13 mouse cellular contexts compared by ENCODE assay signal in the genomic region with DNA sequence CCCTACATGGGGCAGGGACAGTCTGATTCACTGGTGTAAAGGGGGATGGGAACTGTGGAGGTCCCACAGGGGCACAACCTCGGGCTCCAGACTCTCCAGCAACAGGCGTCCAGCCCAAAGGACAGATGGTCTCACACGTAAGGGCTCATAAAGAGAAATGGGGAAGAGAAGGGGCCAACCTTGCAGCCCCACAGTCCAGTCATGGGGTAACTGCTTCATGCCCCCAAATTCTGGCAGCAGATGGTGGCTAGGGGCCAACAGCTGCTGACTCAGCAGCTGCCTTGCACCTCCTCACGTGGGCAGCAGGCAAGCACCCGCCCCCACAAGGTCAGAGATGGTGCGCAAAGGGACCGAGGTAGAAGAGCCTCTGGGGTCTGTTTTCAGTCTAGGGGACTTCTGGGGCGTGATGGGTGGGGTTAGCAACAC. TPM values are rescaled to one million over a fixed set of nuclear protein-coding genes. Genes with fewer than 3 reads are reported as not detected.
DNase-seq lines count a peak whose midpoint lies in the region; ATAC-seq and TF ChIP-seq lines count a peak whose summit lies in the region.
"Had no signal": no experiment of that assay in that cellular context is flagged by ENCODE, and none has a peak within 500 bp of the region (broad histone marks: within the 10 kb centered on the region; RNA-seq: fewer than 3 reads in every experiment).

No protein-coding gene starts in this region.

- no peak overlapping the region for H3K9ac ChIP-seq in hindbrain, postnatal 0 days (replicated peaks; ENCODE audit: low read length)
- H3K9ac ChIP-seq in hindbrain, embryonic 12.5 days: no peak overlapping the region
- H3K9ac ChIP-seq in neural tube, embryonic 13.5 days: 0 out of 2 replicates have a peak overlapping the region, but pooled peaks have one; percentile 86
- no peak overlapping the region for H3K9ac ChIP-seq in neural tube, embryonic 15.5 days (replicated peaks)
- H3K9ac ChIP-seq: embryonic facial prominence, embryonic 12.5 days; forebrain, embryonic 15.5 days had no signal

- DNase-seq in hindbrain, postnatal 0 days (ENCODE audit: low spot score): no peak
- DNase-seq in adrenal gland, postnatal 25 days: peak; percentile 86
- peak; percentile 54 for DNase-seq in cerebellum, postnatal 36 days
- DNase-seq in urinary bladder, postnatal 36 days (ENCODE audit: low spot score in 2 of 2): no peak
- no peak for DNase-seq in embryo, embryonic 10.5 days (ENCODE audit: low spot score)
- DNase-seq: lung, adult 2 months; thymus, adult 2 months had no signal

- no peak for TF ChIP-seq CTCF in hindbrain, postnatal 0 days (IDR thresholded peaks at IDR 0.05; ENCODE audit: low read depth)

- 71% methylated on average over 8 of the region's 8 CpGs for WGBS in hindbrain, postnatal 0 days
- 82% methylated on average over 8 of the region's 8 CpGs for WGBS in hindbrain, embryonic 12.5 days
- 86% methylated on average over 8 of the region's 8 CpGs for WGBS in neural tube, embryonic 13.5 days
- 85% methylated on average over 8 of the region's 8 CpGs for WGBS in neural tube, embryonic 15.5 days

- no peaks in the 10 kb centered on the region for H3K27me3 ChIP-seq in hindbrain, postnatal 0 days (ENCODE audit: insufficient read depth, low read length)
- H3K27me3 ChIP-seq in hindbrain, embryonic 12.5 days: no peaks in the 10 kb centered on the region; the same call in 1 of the 2 replicates
- no peaks in the 10 kb centered on the region for H3K27me3 ChIP-seq in neural tube, embryonic 13.5 days
- H3K27me3 ChIP-seq in neural tube, embryonic 15.5 days (replicated peaks): no peaks in the 10 kb centered on the region
- H3K27me3 ChIP-seq: embryonic facial prominence, embryonic 12.5 days; forebrain, embryonic 15.5 days had no signal

- no peak for ATAC-seq in hindbrain, postnatal 0 days
- ATAC-seq in hindbrain, embryonic 12.5 days (ENCODE audit: low FRiP score): no peak
- no peak for ATAC-seq in neural tube, embryonic 13.5 days (ENCODE audit: low read depth)
- ATAC-seq in neural tube, embryonic 15.5 days (ENCODE audit: low FRiP score): no peak
- ATAC-seq: forebrain, embryonic 15.5 days; midbrain, embryonic 16.5 days had no signal

- no peak overlapping the region for H3K4me2 ChIP-seq in hindbrain, postnatal 0 days (ENCODE audit: low read depth, low read length)
- no peak overlapping the region for H3K4me2 ChIP-seq in hindbrain, embryonic 12.5 days (replicated peaks)
- H3K4me2 ChIP-seq in neural tube, embryonic 13.5 days: no peak overlapping the region
- H3K4me2 ChIP-seq in neural tube, embryonic 15.5 days: no peak overlapping the region
- H3K4me2 ChIP-seq: embryonic facial prominence, embryonic 12.5 days had no signal

- H3K36me3 ChIP-seq in hindbrain, postnatal 0 days (ENCODE audit: insufficient read depth, low read length): peaks cover 16% of the 10 kb centered on the region; the same call in 1 of the 2 replicates
- H3K36me3 ChIP-seq in hindbrain, embryonic 12.5 days: peaks cover 37% of the 10 kb centered on the region
- H3K36me3 ChIP-seq in neural tube, embryonic 13.5 days: peaks cover 45% of the 10 kb centered on the region
- H3K36me3 ChIP-seq in neural tube, embryonic 15.5 days: peaks cover 42% of the 10 kb centered on the region

- no peak overlapping the region for H3K4me3 ChIP-seq in hindbrain, postnatal 0 days (ENCODE audit: low read length)
- H3K4me3 ChIP-seq in hindbrain, embryonic 12.5 days: no peak overlapping the region; the same call in 1 of the 2 replicates
- H3K4me3 ChIP-seq in neural tube, embryonic 13.5 days: no peak overlapping the region
- no peak overlapping the region for H3K4me3 ChIP-seq in neural tube, embryonic 15.5 days (replicated peaks)
- H3K4me3 ChIP-seq: embryonic facial prominence, embryonic 12.5 days; forebrain, embryonic 15.5 days had no signal

- no peaks in the 10 kb centered on the region for H3K9me3 ChIP-seq in hindbrain, postnatal 0 days (ENCODE audit: low read length)
- H3K9me3 ChIP-seq in hindbrain, embryonic 12.5 days (replicated peaks): no peaks in the 10 kb centered on the region
- no peaks in the 10 kb centered on the region for H3K9me3 ChIP-seq in neural tube, embryonic 13.5 days
- H3K9me3 ChIP-seq in neural tube, embryonic 15.5 days (replicated peaks): no peaks in the 10 kb centered on the region
- H3K9me3 ChIP-seq: embryonic facial prominence, embryonic 12.5 days; forebrain, embryonic 15.5 days had no signal

- H3K4me1 ChIP-seq in hindbrain, postnatal 0 days (ENCODE audit: insufficient read depth, low read length): peaks cover 27% of the 10 kb centered on the region
- peaks cover 64% of the 10 kb centered on the region for H3K4me1 ChIP-seq in hindbrain, embryonic 12.5 days
- peaks cover 73% of the 10 kb centered on the region for H3K4me1 ChIP-seq in neural tube, embryonic 13.5 days (replicated peaks)
- H3K4me1 ChIP-seq in neural tube, embryonic 15.5 days: peaks cover 72% of the 10 kb centered on the region

- peak overlapping the region; percentile 52; the same call in 1 of the 2 replicates for H3K27ac ChIP-seq in hindbrain, postnatal 0 days
- H3K27ac ChIP-seq in hindbrain, embryonic 12.5 days: no peak overlapping the region
- no peak overlapping the region for H3K27ac ChIP-seq in neural tube, embryonic 13.5 days (replicated peaks)
- no peak overlapping the region for H3K27ac ChIP-seq in neural tube, embryonic 15.5 days (replicated peaks)
- H3K27ac ChIP-seq: embryonic facial prominence, embryonic 12.5 days; forebrain, embryonic 15.5 days had no signal

RNA-seq across cellular contexts. Expression of gene Cend1, which starts 2.9 kb away (rescaled TPM):
- total RNA-seq in hindbrain, postnatal 0 days (2014; rRNA removed): 208 and 246 TPM in 2 replicates
- polyA plus RNA-seq in hindbrain, postnatal 0 days (2015; fragmentation: Nextera tagmentation; extraction: Ambion mirVana): 219 and 255 TPM in 2 replicates
- 27.9 and 30.9 TPM in 2 replicates for polyA plus RNA-seq in hindbrain, embryonic 12.5 days (2016; fragmentation: Nextera tagmentation; extraction: Ambion mirVana)
- polyA plus RNA-seq in neural tube, embryonic 13.5 days (2015; fragmentation: Nextera tagmentation; extraction: Ambion mirVana): 94.3 and 111 TPM in 2 replicates
- polyA plus RNA-seq in neural tube, embryonic 15.5 days (2015; fragmentation: Nextera tagmentation; extraction: Ambion mirVana): 185 and 208 TPM in 2 replicates
- total RNA-seq in adrenal gland, postnatal 25 days (2021): 0.57 and 1.3 TPM in 2 replicates

RNA-seq across cellular contexts. Expression of gene Slc25a22, which starts 5.5 kb away (rescaled TPM):
- 126 and 138 TPM in 2 replicates for total RNA-seq in hindbrain, postnatal 0 days (2014; rRNA removed)
- 79.9 and 87.3 TPM in 2 replicates for polyA plus RNA-seq in hindbrain, postnatal 0 days (2015; fragmentation: Nextera tagmentation; extraction: Ambion mirVana)
- 54.8 and 62.1 TPM in 2 replicates for polyA plus RNA-seq in hindbrain, embryonic 12.5 days (2016; fragmentation: Nextera tagmentation; extraction: Ambion mirVana)
- 59.6 and 66.7 TPM in 2 replicates for polyA plus RNA-seq in neural tube, embryonic 13.5 days (2015; fragmentation: Nextera tagmentation; extraction: Ambion mirVana)
- 76.7 and 88.8 TPM in 2 replicates for polyA plus RNA-seq in neural tube, embryonic 15.5 days (2015; fragmentation: Nextera tagmentation; extraction: Ambion mirVana)
- 95.6 and 102 TPM in 2 replicates for total RNA-seq in adrenal gland, postnatal 25 days (2021)

RNA-seq across cellular contexts. Expression of gene Pidd1, which starts 11.6 kb away (rescaled TPM):
- total RNA-seq in hindbrain, postnatal 0 days (2014; rRNA removed): 3.6 and 4.6 TPM in 2 replicates
- 2.4 and 2.5 TPM in 2 replicates for polyA plus RNA-seq in hindbrain, postnatal 0 days (2015; fragmentation: Nextera tagmentation; extraction: Ambion mirVana)
- 10.8 and 11.6 TPM in 2 replicates for polyA plus RNA-seq in hindbrain, embryonic 12.5 days (2016; fragmentation: Nextera tagmentation; extraction: Ambion mirVana)
- 3.8 and 3.9 TPM in 2 replicates for polyA plus RNA-seq in neural tube, embryonic 13.5 days (2015; fragmentation: Nextera tagmentation; extraction: Ambion mirVana)
- 2.7 and 5.0 TPM in 2 replicates for polyA plus RNA-seq in neural tube, embryonic 15.5 days (2015; fragmentation: Nextera tagmentation; extraction: Ambion mirVana)
- 3.0 and 3.3 TPM in 2 replicates for total RNA-seq in adrenal gland, postnatal 25 days (2021)

RNA-seq across cellular contexts. Expression of gene Rplp2, which starts 15.0 kb away (rescaled TPM):
- 179 and 249 TPM in 2 replicates for total RNA-seq in hindbrain, postnatal 0 days (2014; rRNA removed)
- 839 and 863 TPM in 2 replicates for polyA plus RNA-seq in hindbrain, postnatal 0 days (2015; fragmentation: Nextera tagmentation; extraction: Ambion mirVana)
- 801 and 888 TPM in 2 replicates for polyA plus RNA-seq in hindbrain, embryonic 12.5 days (2016; fragmentation: Nextera tagmentation; extraction: Ambion mirVana)
- 769 and 771 TPM in 2 replicates for polyA plus RNA-seq in neural tube, embryonic 13.5 days (2015; fragmentation: Nextera tagmentation; extraction: Ambion mirVana)
- 743 and 829 TPM in 2 replicates for polyA plus RNA-seq in neural tube, embryonic 15.5 days (2015; fragmentation: Nextera tagmentation; extraction: Ambion mirVana)
- 917 and 919 TPM in 2 replicates for total RNA-seq in adrenal gland, postnatal 25 days (2021)

RNA-seq across cellular contexts. Expression of gene Gatd1, which starts 18.3 kb away (rescaled TPM):
- total RNA-seq in hindbrain, postnatal 0 days (2014; rRNA removed): 61.2 and 74.4 TPM in 2 replicates
- polyA plus RNA-seq in hindbrain, postnatal 0 days (2015; fragmentation: Nextera tagmentation; extraction: Ambion mirVana): 46.9 and 49.4 TPM in 2 replicates
- polyA plus RNA-seq in hindbrain, embryonic 12.5 days (2016; fragmentation: Nextera tagmentation; extraction: Ambion mirVana): 52.2 and 54.1 TPM in 2 replicates
- polyA plus RNA-seq in neural tube, embryonic 13.5 days (2015; fragmentation: Nextera tagmentation; extraction: Ambion mirVana): 47.0 and 51.4 TPM in 2 replicates
- polyA plus RNA-seq in neural tube, embryonic 15.5 days (2015; fragmentation: Nextera tagmentation; extraction: Ambion mirVana): 49.3 and 50.4 TPM in 2 replicates
- total RNA-seq in adrenal gland, postnatal 25 days (2021): 35.6 and 58.9 TPM in 2 replicates

Comparison
In these comparisons a context has a peak if more than half of its experiments do, and no peak if none do; other contexts are left out.
1. DNase-seq: peak in adrenal gland, postnatal 25 days (single experiment) and cerebellum, postnatal 36 days (2 of 2); none in hindbrain, postnatal 0 days (single experiment), urinary bladder, postnatal 36 days (0 of 2) and embryo, embryonic 10.5 days (single experiment).